Comparison of ENCODE assay signal across 15 mouse cellular contexts in the genomic region with DNA sequence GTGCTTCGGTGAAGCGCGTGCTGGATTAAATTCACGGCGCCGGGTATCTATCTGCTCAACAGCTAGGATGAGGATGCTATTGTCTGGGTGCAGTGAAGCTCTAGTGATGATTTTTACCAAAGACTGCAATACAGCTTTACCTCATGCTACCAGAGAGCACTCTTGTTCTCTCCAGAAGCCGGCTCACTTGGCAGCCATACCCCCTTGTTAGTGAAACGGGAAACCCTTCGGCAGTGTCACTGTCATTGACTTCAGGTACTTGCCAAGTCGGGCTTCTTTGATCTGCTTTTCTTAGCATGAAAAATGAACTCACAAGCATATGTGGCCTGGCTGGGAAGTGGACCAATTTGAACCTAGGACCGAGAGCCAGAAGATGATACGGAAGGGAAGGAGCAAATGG.
"Had no signal": no experiment of that assay in that cellular context is flagged by ENCODE, and none has a peak within 500 bp of the region (broad histone marks: within the 10 kb centered on the region; RNA-seq: fewer than 3 reads in every experiment).

No protein-coding gene starts in this region.

- H3K36me3 ChIP-seq: liver, embryonic 15.5 days; midbrain, embryonic 13.5 days; neural tube, embryonic 15.5 days had no signal

- ATAC-seq: lung, postnatal 0 days; midbrain, embryonic 13.5 days had no signal

- H3K27ac ChIP-seq: liver, embryonic 15.5 days; midbrain, embryonic 13.5 days; neural tube, embryonic 15.5 days had no signal

- DNase-seq: kidney, postnatal 25 days; layer of hippocampus, adult 9-11 months; layer of hippocampus, postnatal 36 days; lung, adult 2 months; lung, postnatal 36 days; right cerebral cortex, adult 18-20 months; right cerebral cortex, postnatal 25 days; thymus, adult 18-20 months; thymus, postnatal 14 days had no signal

- H3K4me2 ChIP-seq: liver, embryonic 11.5 days; liver, embryonic 15.5 days; midbrain, embryonic 13.5 days; neural tube, embryonic 15.5 days had no signal

- H3K27me3 ChIP-seq: liver, embryonic 15.5 days; midbrain, embryonic 13.5 days; neural tube, embryonic 15.5 days had no signal

- H3K9me3 ChIP-seq: liver, embryonic 15.5 days; midbrain, embryonic 13.5 days; neural tube, embryonic 15.5 days had no signal

- H3K4me3 ChIP-seq: liver, embryonic 15.5 days; midbrain, embryonic 13.5 days; myocyte; neural tube, embryonic 15.5 days had no signal

- H3K9ac ChIP-seq: liver, embryonic 15.5 days; midbrain, embryonic 13.5 days; neural tube, embryonic 15.5 days had no signal

- H3K4me1 ChIP-seq: liver, embryonic 15.5 days had no signal
